Mouse (Mus musculus) stomach, embryonic 15.5 days (tissue): ENCODE measurements around the gene Naglu. TPM values are rescaled to one million over a fixed set of nuclear protein-coding genes. Genes with fewer than 3 reads are reported as not detected.
A peak's percentile ranks its signal among the peaks of the same experiment; 100 is the strongest.

ENCODE experiments used
- ATAC-seq: fragments of 200-750 bp; cut with Nextera tagmentation; 2 replicates; pipeline ENCODE4 v1.8.0; 2017; ENCODE audit warnings: low read depth, moderate number of reproducible peaks, moderate TSS enrichment; ENCODE audit not compliant: insufficient read depth, low FRiP score
- H3K27ac ChIP-seq: fragments of 300-500 bp; sonication (generic); 2 replicates; pipeline ENCODE4 v1.5.1; 2015; ENCODE audit warnings: mild to moderate bottlenecking, inconsistent platforms
- H3K27me3 ChIP-seq: fragments of 300-500 bp; sonication (generic); replicated peaks from 2 replicates; pipeline ENCODE4 v1.6.1; 2015; ENCODE audit warnings: inconsistent platforms
- H3K36me3 ChIP-seq: fragments of 300-500 bp; sonication (generic); 2 replicates; pipeline ENCODE4 v1.6.1; 2015; ENCODE audit warnings: inconsistent platforms
- H3K4me1 ChIP-seq: fragments of 300-500 bp; sonication (generic); 2 replicates; pipeline ENCODE4 v1.6.1; 2015; ENCODE audit warnings: inconsistent platforms
- H3K4me2 ChIP-seq: fragments of 300-500 bp; sonication (generic); 2 replicates; pipeline ENCODE4 v1.6.1; 2015; ENCODE audit warnings: mild to moderate bottlenecking, inconsistent platforms
- H3K4me3 ChIP-seq: fragments of 300-500 bp; sonication (generic); replicated peaks from 2 replicates; pipeline ENCODE4 v1.5.1; 2015; ENCODE audit warnings: inconsistent platforms
- H3K9ac ChIP-seq: fragments of 300-500 bp; sonication (generic); 2 replicates; pipeline ENCODE4 v1.6.1; 2015; ENCODE audit warnings: inconsistent platforms
- H3K9me3 ChIP-seq: fragments of 300-500 bp; sonication (generic); 2 replicates; pipeline ENCODE4 v1.6.1; 2016; ENCODE audit warnings: inconsistent platforms
- WGBS: fragments of 180-500 bp; shearing (Covaris S2); methylation state at CpG from one replicate; pipeline ENCODE4 v1.1.7; 2015; 5-methylcytosine and 5-hydroxymethylcytosine counted together
- polyA plus RNA-seq: library from polyadenylated mRNA; unstranded; fragments of >200 nt; fragmentation: Nextera tagmentation; extraction: Ambion mirVana; gene quantifications from 2 replicates; pipeline ENCODE4 v1.2.1, GENCODE M21; 2015

Naglu gene
- 17.0 and 17.9 TPM in 2 replicates for polyA plus RNA-seq

DNA sequence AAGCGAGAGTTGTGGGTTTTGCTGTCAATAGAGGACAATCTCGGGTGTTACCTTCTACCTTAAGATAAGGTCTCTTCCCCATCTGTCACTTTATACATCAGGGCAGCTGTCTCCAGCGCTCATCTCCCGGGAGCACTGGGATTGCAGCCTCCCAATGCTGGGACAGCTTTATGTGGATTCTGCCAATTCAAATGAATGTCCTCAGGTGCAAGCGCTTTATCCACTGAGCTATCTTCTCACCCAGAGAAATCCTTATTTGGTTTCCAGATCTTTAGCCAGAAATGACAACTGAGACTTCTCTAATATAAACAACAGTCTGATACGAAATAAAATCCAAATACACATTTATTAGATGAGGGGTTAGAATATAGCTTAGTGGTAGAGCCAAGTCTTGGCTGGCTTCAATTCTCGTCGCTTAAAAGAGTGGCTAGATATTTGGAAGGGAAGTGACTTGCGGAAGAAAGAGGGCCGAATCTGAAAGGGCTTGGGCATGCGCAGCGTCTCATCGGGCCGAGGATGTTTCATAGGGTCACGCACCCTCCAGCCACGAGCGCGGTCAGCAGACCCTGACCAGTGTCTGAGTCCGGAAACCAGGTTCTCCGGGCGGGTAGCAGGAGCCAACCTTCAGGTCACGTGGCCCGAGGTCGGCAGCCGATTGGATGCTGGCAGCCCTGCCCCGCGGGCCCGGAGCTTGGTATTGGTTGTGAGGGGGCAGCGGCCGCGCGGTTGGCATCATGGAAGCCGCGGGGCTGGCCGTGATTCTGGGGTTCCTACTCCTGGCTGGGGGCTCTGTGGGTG lies at the start of gene Naglu:
Gene Naglu (plus strand): TSS at position 622 of the 798 bp plus-strand sequence.
- Histone ChIP-seq H3K27me3 (no peaks in the 10 kb centered on the region), H3K27ac (peak within 1 kb of the TSS; percentile 44; the same call in 1 of the 2 replicates), H3K4me1 (peaks cover 22% of the 10 kb centered on the region), H3K4me3 (peak within 1 kb of the TSS; percentile 81), H3K9ac (peak within 1 kb of the TSS; percentile 73), H3K4me2 (peak within 1 kb of the TSS; percentile 98), H3K9me3 (no peaks in the 10 kb centered on the region), H3K36me3 (no peaks in the 10 kb centered on the region; the same call in 1 of the 2 replicates)
- 4% methylated on average over 35 of the region's 35 CpGs for WGBS
- ATAC-seq: peak; percentile 85

DNA sequence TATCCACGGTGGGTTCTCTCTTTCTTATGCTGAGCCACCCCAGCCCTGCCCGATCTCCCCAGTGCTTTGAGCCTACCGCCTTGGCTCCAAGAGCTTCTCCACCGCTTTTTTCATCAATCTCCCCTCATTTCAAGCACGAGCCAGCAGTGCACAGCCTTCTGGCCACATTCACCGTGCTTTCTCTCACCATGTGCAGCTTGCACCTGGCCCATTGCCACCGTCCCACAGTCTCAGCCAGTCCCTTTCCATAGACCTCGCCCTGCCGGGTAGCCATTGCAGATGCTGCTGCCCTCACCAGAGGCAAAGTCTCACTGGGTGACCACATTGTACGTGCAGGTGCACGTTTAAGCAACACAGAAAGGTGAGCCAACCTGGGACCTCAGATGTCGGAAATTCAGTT lies 46.4 kb upstream of the Naglu start:
- H3K27ac ChIP-seq: no peak overlapping the region

DNA sequence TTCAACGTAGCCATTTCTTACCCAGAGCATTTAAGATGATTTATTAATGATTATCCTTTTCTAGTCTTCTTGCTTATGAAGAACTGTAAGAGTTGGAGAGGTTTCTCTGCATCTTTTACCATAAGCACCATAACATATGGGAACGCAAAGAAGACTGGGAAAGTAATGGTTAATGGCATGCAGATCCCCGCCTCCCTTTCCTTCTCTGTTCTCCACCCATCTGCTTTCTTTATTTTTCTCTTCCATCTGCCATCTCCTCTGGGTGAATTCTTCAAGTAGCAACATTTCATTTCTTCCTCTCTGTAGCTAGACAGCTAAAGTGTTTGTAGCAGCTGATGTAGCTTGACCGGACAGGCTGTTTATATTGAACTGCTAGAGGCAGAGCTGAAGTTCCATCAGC lies 45.8 kb upstream of the Naglu start:
- Histone ChIP-seq H3K9ac (no peak overlapping the region), H3K4me3 (no peak overlapping the region), H3K27me3 (no peaks in the 10 kb centered on the region), H3K9me3 (no peaks in the 10 kb centered on the region), H3K4me1 (no peaks in the 10 kb centered on the region), H3K4me2 (no peak overlapping the region), H3K36me3 (peaks cover 9% of the 10 kb centered on the region), H3K27ac (no peak overlapping the region)
- WGBS: 73% methylated on average over 4 of the region's 4 CpGs
- no peak for ATAC-seq

More for the DNA sequence above, 46.4 kb upstream of the Naglu start:
- no peak overlapping the region for H3K9ac ChIP-seq
- H3K27me3 ChIP-seq: no peaks in the 10 kb centered on the region
- H3K4me3 ChIP-seq: no peak overlapping the region
- WGBS: 80% methylated on average over 12 of the region's 12 CpGs
- no peaks in the 10 kb centered on the region for H3K4me1 ChIP-seq
- peaks cover 9% of the 10 kb centered on the region for H3K36me3 ChIP-seq
- no peak for ATAC-seq
- no peaks in the 10 kb centered on the region for H3K9me3 ChIP-seq
- no peak overlapping the region for H3K4me2 ChIP-seq

DNA sequence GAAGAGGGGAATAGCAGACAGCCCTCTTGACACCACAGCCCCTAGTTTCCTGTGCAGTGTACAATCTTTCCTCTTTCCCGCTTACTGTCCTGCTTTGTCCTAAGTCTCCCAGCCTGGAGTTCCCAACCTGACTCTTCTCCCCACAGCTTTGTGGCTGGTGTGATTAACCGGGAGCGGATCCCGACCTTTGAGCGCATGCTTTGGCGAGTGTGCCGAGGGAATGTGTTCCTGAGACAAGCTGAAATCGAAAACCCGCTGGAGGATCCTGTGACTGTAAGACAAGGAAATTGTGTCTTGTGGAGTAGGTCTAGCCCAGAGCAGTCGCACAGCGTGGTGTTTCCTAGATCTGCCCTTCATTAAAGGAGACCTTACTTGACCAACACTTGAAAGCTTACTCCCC lies 42.7 kb upstream of the Naglu start:
- 90% methylated on average over 11 of the region's 11 CpGs for WGBS
- no peaks in the 10 kb centered on the region for H3K27me3 ChIP-seq
- ATAC-seq: no peak
- no peak overlapping the region for H3K4me3 ChIP-seq
- H3K36me3 ChIP-seq: peaks cover 21% of the 10 kb centered on the region
- H3K9ac ChIP-seq: no peak overlapping the region
- no peak overlapping the region for H3K4me2 ChIP-seq
- no peaks in the 10 kb centered on the region for H3K9me3 ChIP-seq
- no peaks in the 10 kb centered on the region for H3K4me1 ChIP-seq
- H3K27ac ChIP-seq: no peak overlapping the region

DNA sequence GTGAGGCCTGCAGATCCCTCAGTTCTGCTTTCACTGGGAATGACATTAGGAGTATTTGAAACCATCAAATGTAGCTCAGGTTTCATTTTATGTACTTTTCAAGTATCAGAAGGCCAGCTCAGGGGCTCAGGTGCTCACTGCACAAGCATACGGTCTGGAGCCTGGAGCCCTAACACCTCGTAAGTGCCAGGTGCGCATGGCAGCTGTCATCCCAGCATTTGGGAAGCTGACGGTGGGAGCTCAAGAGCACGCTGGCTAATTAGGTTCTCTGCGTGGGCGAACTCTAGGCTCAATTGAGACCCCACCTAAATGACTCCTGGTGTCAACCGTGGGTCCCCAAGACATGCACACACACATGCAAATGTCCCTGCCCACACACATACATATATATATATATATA lies 40.5 kb upstream of the Naglu start:
- H3K36me3 ChIP-seq: peaks cover 18% of the 10 kb centered on the region
- no peaks in the 10 kb centered on the region for H3K9me3 ChIP-seq
- H3K4me1 ChIP-seq: no peaks in the 10 kb centered on the region
- no peak overlapping the region for H3K4me2 ChIP-seq
- H3K9ac ChIP-seq: no peak overlapping the region
- H3K27me3 ChIP-seq: no peaks in the 10 kb centered on the region
- WGBS: 94% methylated on average over 8 of the region's 8 CpGs
- H3K27ac ChIP-seq: no peak overlapping the region
- ATAC-seq: no peak
- no peak overlapping the region for H3K4me3 ChIP-seq

DNA sequence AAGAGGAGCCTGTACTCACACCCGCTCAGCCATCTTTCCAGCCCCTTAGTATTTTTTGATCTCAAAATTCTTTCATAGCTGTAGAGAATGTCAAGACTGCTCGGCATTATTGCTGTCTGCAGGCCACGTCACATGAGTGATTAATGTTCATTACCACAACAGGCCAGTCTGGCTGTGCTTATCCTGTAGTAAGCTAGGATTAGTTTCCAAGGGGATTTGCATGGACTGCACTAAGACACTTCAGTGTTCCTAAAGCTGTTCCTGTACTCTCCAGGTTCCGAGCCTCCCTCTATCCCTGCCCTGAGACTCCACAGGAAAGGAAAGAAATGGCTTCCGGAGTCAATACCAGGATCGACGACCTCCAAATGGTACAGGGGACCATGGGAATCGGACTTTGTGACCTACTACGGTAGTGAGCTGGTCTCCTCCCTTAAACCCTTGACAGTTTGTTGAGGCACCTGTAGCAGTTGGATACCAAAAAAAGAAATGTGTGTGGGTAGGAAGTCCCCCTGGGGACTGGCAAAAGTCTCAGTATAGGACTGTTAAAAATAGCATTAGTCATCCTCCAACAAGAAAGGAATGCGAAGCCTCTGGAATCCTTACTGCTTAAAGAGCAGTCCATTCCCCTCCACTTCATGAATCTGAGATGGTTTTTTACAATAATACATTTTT lies 39.5 kb upstream of the Naglu start:
- Histone ChIP-seq H3K9me3 (no peaks in the 10 kb centered on the region), H3K4me3 (no peak overlapping the region), H3K27me3 (no peaks in the 10 kb centered on the region), H3K4me1 (no peaks in the 10 kb centered on the region), H3K9ac (no peak overlapping the region), H3K27ac (no peak overlapping the region), H3K4me2 (no peak overlapping the region), H3K36me3 (peaks cover 24% of the 10 kb centered on the region)
- ATAC-seq: no peak
- 67% methylated on average over 10 of the region's 10 CpGs for WGBS

DNA sequence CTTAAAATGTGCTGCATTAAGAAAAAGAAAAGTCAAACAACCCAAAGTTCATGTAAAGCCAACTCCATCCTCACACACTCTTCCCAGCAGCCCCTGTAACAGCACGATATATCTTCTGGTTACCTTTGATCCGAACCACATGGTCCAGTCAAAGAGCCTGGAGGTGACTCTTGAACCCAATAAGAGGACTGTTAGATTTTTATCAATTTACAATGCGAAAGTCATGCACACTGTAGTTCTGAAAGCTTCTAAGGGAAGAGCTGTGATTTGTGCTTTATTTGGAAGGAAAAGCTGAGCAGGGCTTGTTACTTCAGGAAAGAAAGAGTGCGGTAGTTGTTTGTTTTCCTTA lies 39.0 kb upstream of the Naglu start:
- H3K36me3 ChIP-seq: peaks cover 24% of the 10 kb centered on the region
- H3K9me3 ChIP-seq: no peaks in the 10 kb centered on the region
- no peaks in the 10 kb centered on the region for H3K4me1 ChIP-seq
- no peak overlapping the region for H3K4me3 ChIP-seq
- ATAC-seq: no peak
- no peaks in the 10 kb centered on the region for H3K27me3 ChIP-seq
- H3K27ac ChIP-seq: no peak overlapping the region
- no peak overlapping the region for H3K4me2 ChIP-seq
- WGBS: 73% methylated on average over 4 of the region's 4 CpGs
- H3K9ac ChIP-seq: no peak overlapping the region

DNA sequence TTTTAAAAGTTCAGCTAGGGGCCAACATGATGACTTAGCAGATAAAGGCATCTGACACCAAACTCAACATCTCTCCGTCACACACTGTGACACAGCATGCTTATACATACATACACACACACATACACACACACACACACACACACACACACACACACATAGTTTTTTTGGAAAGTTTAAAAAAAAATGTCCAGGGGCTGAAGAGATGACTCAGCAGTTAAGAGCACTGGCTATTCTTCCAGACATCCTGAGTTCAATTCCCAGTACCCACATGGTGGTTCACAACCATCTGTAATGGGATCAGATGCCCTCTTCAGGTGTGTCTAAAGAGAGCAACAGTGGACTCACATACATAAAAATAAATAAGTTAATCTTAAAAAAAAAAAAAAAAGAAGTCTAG lies 38.3 kb upstream of the Naglu start:
- no peaks in the 10 kb centered on the region for H3K9me3 ChIP-seq
- no peak overlapping the region for H3K4me2 ChIP-seq
- H3K27ac ChIP-seq: no peak overlapping the region
- H3K9ac ChIP-seq: no peak overlapping the region
- peaks cover 26% of the 10 kb centered on the region for H3K36me3 ChIP-seq
- 84% methylated on average over 1 of the region's 1 CpGs for WGBS
- ATAC-seq: no peak
- H3K27me3 ChIP-seq: no peaks in the 10 kb centered on the region
- H3K4me3 ChIP-seq: no peak overlapping the region
- H3K4me1 ChIP-seq: no peaks in the 10 kb centered on the region

DNA sequence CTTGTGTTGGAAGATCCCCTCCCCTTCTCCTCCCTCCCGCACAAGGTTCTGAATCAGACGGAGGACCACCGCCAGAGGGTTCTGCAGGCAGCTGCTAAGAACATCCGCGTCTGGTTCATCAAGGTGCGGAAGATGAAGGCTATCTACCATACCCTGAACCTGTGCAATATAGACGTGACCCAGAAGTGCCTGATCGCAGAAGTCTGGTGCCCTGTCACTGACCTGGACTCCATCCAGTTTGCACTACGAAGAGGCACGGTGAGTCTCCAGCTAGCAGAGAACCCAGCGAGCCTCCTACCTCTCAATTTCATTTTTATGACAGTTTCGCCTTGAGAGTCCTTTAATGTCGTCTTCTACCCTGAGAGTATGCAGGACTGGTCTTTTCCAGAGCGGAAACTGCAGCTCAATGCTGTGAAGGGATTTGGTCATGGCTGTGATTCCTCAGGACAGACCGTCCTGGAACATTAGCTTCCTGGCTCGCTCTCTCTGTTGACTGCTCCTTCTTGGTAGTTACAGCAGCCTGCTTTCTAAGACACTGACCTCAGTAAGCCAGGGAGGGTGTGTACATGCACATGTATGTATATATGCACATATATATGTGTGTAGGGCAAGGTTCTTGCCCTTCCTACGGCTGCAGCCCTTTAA lies 35.8 kb upstream of the Naglu start:
- no peaks in the 10 kb centered on the region for H3K9me3 ChIP-seq
- no peak overlapping the region for H3K27ac ChIP-seq
- no peaks in the 10 kb centered on the region for H3K27me3 ChIP-seq
- ATAC-seq: no peak
- no peaks in the 10 kb centered on the region for H3K4me1 ChIP-seq
- WGBS: 93% methylated on average over 17 of the region's 17 CpGs
- no peak overlapping the region for H3K9ac ChIP-seq
- H3K4me2 ChIP-seq: no peak overlapping the region
- peaks cover 21% of the 10 kb centered on the region; the same call in 1 of the 2 replicates for H3K36me3 ChIP-seq
- H3K4me3 ChIP-seq: no peak overlapping the region

DNA sequence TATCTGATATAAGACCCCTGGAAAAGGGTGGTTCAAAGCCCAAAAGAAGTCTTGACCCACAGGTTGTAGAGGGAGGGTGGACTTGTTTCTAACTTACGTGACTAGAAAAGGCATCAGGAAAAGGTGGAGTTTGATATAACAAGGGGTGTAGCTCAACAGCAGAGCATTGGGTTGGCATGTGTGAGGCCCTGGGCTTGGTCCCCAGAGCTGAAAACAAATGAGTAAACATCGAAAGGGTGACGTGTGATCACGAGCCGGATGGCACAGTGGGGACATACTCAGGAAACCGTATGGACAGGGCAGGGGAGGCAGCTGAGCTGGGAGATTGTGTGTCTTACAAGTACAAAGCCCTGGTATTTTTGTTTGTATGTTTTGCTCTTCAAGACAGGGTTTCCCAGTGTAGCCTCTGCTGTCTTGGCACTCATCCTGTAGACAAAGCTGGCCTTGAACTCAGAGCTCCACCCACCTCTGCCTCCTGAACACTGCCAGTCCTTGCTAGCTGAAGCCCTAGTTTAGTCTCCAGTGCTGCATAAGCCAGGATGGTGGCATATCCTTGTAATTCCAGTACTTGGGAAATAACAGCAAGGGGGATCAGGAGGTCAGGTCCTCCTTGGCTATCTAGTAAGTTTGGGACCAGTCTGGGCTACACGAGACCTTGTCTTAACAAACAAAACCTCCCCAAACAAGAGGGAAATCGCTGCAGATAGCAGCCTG lies 35.0 kb upstream of the Naglu start:
- ATAC-seq: no peak
- no peak overlapping the region for H3K9ac ChIP-seq
- WGBS: 90% methylated on average over 8 of the region's 8 CpGs
- no peak overlapping the region for H3K27ac ChIP-seq
- peaks cover 17% of the 10 kb centered on the region; the same call in 1 of the 2 replicates for H3K36me3 ChIP-seq
- no peaks in the 10 kb centered on the region for H3K4me1 ChIP-seq
- H3K4me2 ChIP-seq: no peak overlapping the region
- H3K27me3 ChIP-seq: no peaks in the 10 kb centered on the region
- no peak overlapping the region for H3K4me3 ChIP-seq
- H3K9me3 ChIP-seq: no peaks in the 10 kb centered on the region

DNA sequence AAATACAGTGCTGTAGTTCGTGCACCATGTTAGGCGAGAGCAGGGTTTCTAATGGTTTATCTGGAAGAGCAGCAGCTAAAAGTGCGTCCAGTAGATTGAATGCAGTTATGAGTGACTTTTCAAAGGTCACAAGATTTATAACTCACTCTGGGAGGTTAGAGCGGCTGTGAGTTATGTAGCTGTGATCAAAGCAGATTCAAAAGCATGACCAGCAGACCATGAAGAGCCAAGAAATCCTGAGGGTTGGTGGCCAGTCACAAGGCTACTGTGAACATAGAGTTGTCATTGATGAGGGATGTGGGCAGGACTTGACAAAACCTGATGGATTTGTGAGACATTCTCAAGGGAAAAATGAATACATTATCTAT lies 34.5 kb upstream of the Naglu start:
- peaks cover 15% of the 10 kb centered on the region; the same call in 1 of the 2 replicates for H3K36me3 ChIP-seq

More for the DNA sequence above, 34.5 kb upstream of the Naglu start:
- Histone ChIP-seq H3K4me2 (no peak overlapping the region), H3K4me3 (no peak overlapping the region), H3K9me3 (no peaks in the 10 kb centered on the region), H3K27me3 (no peaks in the 10 kb centered on the region), H3K27ac (no peak overlapping the region), H3K4me1 (no peaks in the 10 kb centered on the region), H3K9ac (no peak overlapping the region)
- 86% methylated on average over 4 of the region's 4 CpGs for whole genome bisulfite sequencing
- no peak for ATAC-seq
